Mouse (Mus musculus) erythroblast, embryonic 14.5 days (primary cell): ENCODE data around the gene Kctd2. TPM values are rescaled to one million over a fixed set of nuclear protein-coding genes. Genes with fewer than 3 reads are reported as not detected.
A peak's percentile ranks its signal among the peaks of the same experiment; 100 is the strongest.

ENCODE experiments used
- H3K27me3 ChIP-seq: 2 replicates; pipeline ENCODE4 v1.6.1; 2012; ENCODE audit warnings: inconsistent platforms; ENCODE audit not compliant: control insufficient read depth
- H3K36me3 ChIP-seq: 2 replicates; pipeline ENCODE4 v1.6.1; 2012; ENCODE audit warnings: mild to moderate bottlenecking, inconsistent platforms; ENCODE audit not compliant: control insufficient read depth
- H3K4me1 ChIP-seq: 2 replicates; pipeline ENCODE4 v1.6.1; 2012; ENCODE audit warnings: inconsistent platforms; ENCODE audit not compliant: control insufficient read depth
- H3K4me3 ChIP-seq: replicated peaks from 2 replicates; pipeline ENCODE3; 2012; ENCODE audit warnings: moderate library complexity, mild to moderate bottlenecking, inconsistent platforms
- H3K9me3 ChIP-seq: 2 replicates; pipeline ENCODE4 v1.6.1; 2012; ENCODE audit warnings: low read length, inconsistent platforms, mixed read lengths; ENCODE audit not compliant: control insufficient read depth
- GATA1 ChIP-seq: IDR thresholded peaks from 2 replicates; pipeline ENCODE4 v1.6.1; 2012; ENCODE audit warnings: low read length, inconsistent platforms, mixed read lengths
- TAL1 ChIP-seq: IDR thresholded peaks from 3 replicates; pipeline ENCODE4 v1.6.1; 2012; ENCODE audit warnings: low read length, inconsistent platforms, mixed read lengths
- polyA plus RNA-seq: library from polyadenylated mRNA; stranded (reverse); fragments of >175 nt; gene quantifications from 2 replicates; pipeline ENCODE4 v1.2.3, GENCODE M21; 2012

The Kctd2 gene
- polyA plus RNA-seq, 1 experiment = 1.3 TPM

- Histone ChIP-seq H3K4me1 (peaks cover 8% of the 10 kb centered on the region), H3K27me3 (peaks cover 15% of the 10 kb centered on the region), H3K9me3 (no peaks in the 10 kb centered on the region), H3K4me3 (no peak overlapping the region), H3K36me3 (peaks cover 59% of the 10 kb centered on the region)
- TF ChIP-seq TAL1 (no peak), GATA1 (no peak)
Measured at GRCm38 (mm10) chr11:115430561-115430960, 10.6 kb downstream of the Kctd2 start.

- Histone ChIP-seq H3K4me1 (peaks cover 11% of the 10 kb centered on the region), H3K27me3 (peaks cover 33% of the 10 kb centered on the region), H3K9me3 (no peaks in the 10 kb centered on the region), H3K36me3 (peaks cover 40% of the 10 kb centered on the region), H3K4me3 (no peak overlapping the region)
- TF ChIP-seq GATA1 (no peak), TAL1 (no peak)
Measured at GRCm38 (mm10) chr11:115432814-115433213, 12.9 kb downstream of the Kctd2 start.

- H3K27me3 ChIP-seq = peaks cover 33% of the 10 kb centered on the region
- no peak overlapping the region for H3K4me3 ChIP-seq
- H3K9me3 ChIP-seq = no peaks in the 10 kb centered on the region
- TF ChIP-seq GATA1 (no peak), TAL1 (no peak)
- peaks cover 39% of the 10 kb centered on the region for H3K36me3 ChIP-seq
- H3K4me1 ChIP-seq = peaks cover 8% of the 10 kb centered on the region
Measured at GRCm38 (mm10) chr11:115433342-115433741, 13.4 kb downstream of the Kctd2 start.

- Histone ChIP-seq H3K9me3 (peaks cover 9% of the 10 kb centered on the region), H3K27me3 (peaks cover 37% of the 10 kb centered on the region), H3K4me3 (no peak overlapping the region), H3K4me1 (peaks cover 8% of the 10 kb centered on the region), H3K36me3 (peaks cover 16% of the 10 kb centered on the region)
- TF ChIP-seq TAL1 = no peak
- no peak for TF ChIP-seq GATA1
Measured at GRCm38 (mm10) chr11:115435596-115436337, 15.8 kb downstream of the Kctd2 start.

- TF ChIP-seq TAL1 = no peak
- 0 out of 2 replicates have a peak, but pooled peaks have one; percentile 10 for TF ChIP-seq GATA1
- peaks cover 9% of the 10 kb centered on the region for H3K9me3 ChIP-seq
- H3K27me3 ChIP-seq = peaks cover 42% of the 10 kb centered on the region
- H3K4me1 ChIP-seq = peaks cover 8% of the 10 kb centered on the region
- no peak overlapping the region for H3K4me3 ChIP-seq
- H3K36me3 ChIP-seq = no peaks in the 10 kb centered on the region
Measured at GRCm38 (mm10) chr11:115437571-115438122, 17.7 kb downstream of the Kctd2 start.

- no peak overlapping the region for H3K4me3 ChIP-seq
- H3K9me3 ChIP-seq = peaks cover 9% of the 10 kb centered on the region
- no peaks in the 10 kb centered on the region for H3K36me3 ChIP-seq
- H3K4me1 ChIP-seq = peaks cover 8% of the 10 kb centered on the region
- peaks cover 40% of the 10 kb centered on the region for H3K27me3 ChIP-seq
- no peak for TF ChIP-seq TAL1
Measured at GRCm38 (mm10) chr11:115439326-115439725, 19.4 kb downstream of the Kctd2 start.

- peaks cover 9% of the 10 kb centered on the region for H3K9me3 ChIP-seq
- peaks cover 8% of the 10 kb centered on the region for H3K4me1 ChIP-seq
- peaks cover 34% of the 10 kb centered on the region for H3K27me3 ChIP-seq
- no peak within 1 kb of the TSS for H3K4me3 ChIP-seq
- TF ChIP-seq GATA1 (no peak), TAL1 (no peak)
- H3K36me3 ChIP-seq = no peaks in the 10 kb centered on the region
Measured at GRCm38 (mm10) chr11:115439906-115440595, 20.1 kb downstream of the Kctd2 start, which contains the start of gene Trim80. Gene Trim80, plus strand, starts transcription at chr11:115440545.

- Histone ChIP-seq H3K36me3 (no peaks in the 10 kb centered on the region), H3K9me3 (peaks cover 9% of the 10 kb centered on the region), H3K4me1 (peaks cover 8% of the 10 kb centered on the region), H3K4me3 (no peak overlapping the region), H3K27me3 (peaks cover 22% of the 10 kb centered on the region)
- TF ChIP-seq TAL1 (no peak), GATA1 (no peak)
Measured at GRCm38 (mm10) chr11:115441417-115441816, 21.5 kb downstream of the Kctd2 start.

- TF ChIP-seq TAL1 = no peak
- no peak for TF ChIP-seq GATA1
- H3K4me3 ChIP-seq = no peak overlapping the region
- H3K27me3 ChIP-seq = peaks cover 3% of the 10 kb centered on the region; the same call in 1 of the 2 replicates
- no peaks in the 10 kb centered on the region for H3K36me3 ChIP-seq
- H3K9me3 ChIP-seq = no peaks in the 10 kb centered on the region
- H3K4me1 ChIP-seq = no peaks in the 10 kb centered on the region
Measured at GRCm38 (mm10) chr11:115446906-115447305, 27.0 kb downstream of the Kctd2 start.
